Mouse (Mus musculus): Measurements from ENCODE around the gene Nfyc.

DNA sequence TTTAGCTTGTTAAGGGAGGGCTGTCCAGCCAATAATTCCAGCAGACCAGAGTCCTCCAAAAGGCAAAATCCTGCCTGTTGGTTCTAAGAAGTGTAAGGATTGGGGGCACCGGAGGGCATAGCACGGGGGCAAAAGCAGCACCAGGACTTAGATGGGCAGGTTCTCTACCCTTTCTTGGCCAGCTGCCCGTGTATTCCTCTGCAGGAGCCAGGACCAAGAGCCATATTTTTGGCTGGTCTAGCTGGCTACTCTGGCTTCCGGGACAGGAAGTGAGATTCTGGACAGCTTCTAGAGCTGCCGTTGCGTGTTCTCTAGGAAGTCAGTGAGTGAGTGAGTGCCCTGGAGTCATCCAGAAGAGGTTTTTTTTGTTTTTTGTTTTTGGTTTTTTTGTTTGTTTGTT lies 101.2 kb downstream of the Nfyc start:
- no peak for TF ChIP-seq ZNF384 (IDR thresholded peaks at IDR 0.05; ENCODE audit: low read depth, low read length)
- no peak for TF ChIP-seq CTCF (IDR thresholded peaks at IDR 0.05 in 2 of 3, conservative IDR thresholded peaks at IDR 0.05 in 1 of 3; ENCODE audit: control insufficient read depth in 1 of 3, insufficient read depth in 1 of 3, low read depth in 2 of 3, low read length in 3 of 3, poor library complexity in 1 of 3, severe bottlenecking in 1 of 3)
- no peak for TF ChIP-seq GATA1 (IDR thresholded peaks at IDR 0.05; ENCODE audit: low read depth, low read length)
- TF ChIP-seq POLR2A (IDR thresholded peaks at IDR 0.05; ENCODE audit: control insufficient read depth in 1 of 2, insufficient read depth in 1 of 2, low read depth in 1 of 2, low read length in 2 of 2, poor library complexity in 1 of 2), result no peak
- TF ChIP-seq MAX (IDR thresholded peaks at IDR 0.05; ENCODE audit: low read length), result no peak
- TF ChIP-seq ZMIZ1 (IDR thresholded peaks at IDR 0.05; ENCODE audit: low read depth, low read length), result no peak
- no peak for TF ChIP-seq USF1 (IDR thresholded peaks at IDR 0.05; ENCODE audit: low read depth, low read length)
- no peak for TF ChIP-seq EP300 (IDR thresholded peaks at IDR 0.05; ENCODE audit: low read depth in 1 of 2, low read length in 2 of 2)
- TF ChIP-seq TAL1 (IDR thresholded peaks at IDR 0.05; ENCODE audit: low read length), result no peak
- no peak for TF ChIP-seq BHLHE40 (IDR thresholded peaks at IDR 0.05; ENCODE audit: borderline replicate concordance, low read depth, low read length)
- no peak for TF ChIP-seq TCF12 (IDR thresholded peaks at IDR 0.05; ENCODE audit: low read depth, low read length)
- TF ChIP-seq UBTF (IDR thresholded peaks at IDR 0.05; ENCODE audit: borderline replicate concordance, insufficient read depth, low read depth, low read length), result no peak

All from MEL (cell line).